Mouse (Mus musculus): ENCODE results near the gene Pdcd6ip.
"Not testable (repeated sequence)": the region's sequence is repeated elsewhere in the genome, so short reads cannot be mapped to it uniquely, and the experiment has no call there.

The Pdcd6ip gene

GRCm38 (mm10) chr9:113707481-113708360 lies at the start of gene Pdcd6ip:
TSS of gene Pdcd6ip (minus strand) at chr9:113708259.
- DNase-seq, result peak; percentile 94

GRCm38 (mm10) chr9:113755888-113756719 lies 48.0 kb upstream of the Pdcd6ip start:
- DNase-seq, result no peak

- DNase-seq, result peak; percentile 75
These were observed 41.3 kb upstream of the Pdcd6ip start for GRCm38 (mm10) chr9:113749356-113749755.

- no peak for DNase-seq
These were observed 35.2 kb upstream of the Pdcd6ip start for GRCm38 (mm10) chr9:113743291-113743690.

GRCm38 (mm10) chr9:113742361-113742794 lies 34.3 kb upstream of the Pdcd6ip start:
- peak; percentile 41 for DNase-seq

- peak; percentile 64 for DNase-seq
These were observed 33.6 kb upstream of the Pdcd6ip start for GRCm38 (mm10) chr9:113741637-113742137.

- DNase-seq, result peak; percentile 89
These were observed 33.1 kb upstream of the Pdcd6ip start, which contains the start of gene Clasp2 for GRCm38 (mm10) chr9:113741108-113741636. TSS of gene Clasp2 (plus strand) at chr9:113741473.

- peak; percentile 54 for DNase-seq
These were observed 30.9 kb upstream of the Pdcd6ip start for GRCm38 (mm10) chr9:113738941-113739340.

- peak; percentile 11 for DNase-seq
These were observed 30.0 kb upstream of the Pdcd6ip start for GRCm38 (mm10) chr9:113738021-113738420.

GRCm38 (mm10) chr9:113735920-113736319 lies 27.9 kb upstream of the Pdcd6ip start:
- no peak for DNase-seq

- DNase-seq, result no peak
These were observed 23.5 kb upstream of the Pdcd6ip start for GRCm38 (mm10) chr9:113731540-113731939.

- DNase-seq, result no peak
These were observed 19.1 kb upstream of the Pdcd6ip start for GRCm38 (mm10) chr9:113726991-113727680.

GRCm38 (mm10) chr9:113726131-113726530 lies 18.1 kb upstream of the Pdcd6ip start:
- no peak for DNase-seq

GRCm38 (mm10) chr9:113725609-113726008 lies 17.6 kb upstream of the Pdcd6ip start:
- not testable (repeated sequence) for DNase-seq

GRCm38 (mm10) chr9:113724646-113725045 lies 16.6 kb upstream of the Pdcd6ip start:
- no peak for DNase-seq

- peak; percentile 48 for DNase-seq
These were observed 11.0 kb upstream of the Pdcd6ip start for GRCm38 (mm10) chr9:113719063-113719462.

GRCm38 (mm10) chr9:113710871-113711270 lies 2.8 kb upstream of the Pdcd6ip start:
- DNase-seq, result no peak

GRCm38 (mm10) chr9:113708361-113709280 lies 562 bp upstream of the Pdcd6ip start:
- no peak for DNase-seq

GRCm38 (mm10) chr9:113706841-113707240 lies 1.2 kb downstream of the Pdcd6ip start:
- no peak for DNase-seq

- no peak for DNase-seq
These were observed 2.0 kb downstream of the Pdcd6ip start for GRCm38 (mm10) chr9:113706108-113706507.
